In genomic region chr3:54651576-54651975, GRCm38 (mm10) we compare ENCODE assay signal across 31 mouse cellular contexts. TPM values are rescaled to one million over a fixed set of nuclear protein-coding genes. Genes with fewer than 3 reads are reported as not detected.
DNase-seq lines count a peak whose midpoint lies in the region; ATAC-seq and TF ChIP-seq lines count a peak whose summit lies in the region.
"Had no signal": no experiment of that assay in that cellular context is flagged by ENCODE, and none has a peak within 500 bp of the region (broad histone marks: within the 10 kb centered on the region; RNA-seq: fewer than 3 reads in every experiment).

No protein-coding gene starts in this region.

- no peak for DNase-seq in forebrain, postnatal 0 days
- DNase-seq in kidney, adult 18-20 months, result peak; percentile 43
- DNase-seq in kidney, adult 9 months, result peak; percentile 74
- no peak for DNase-seq in gastrocnemius, postnatal 36 days
- DNase-seq in gastrocnemius, postnatal 14 days, result no peak
- DNase-seq: adrenal gland, postnatal 14 days; cerebellum, adult 11-12 months; cerebellum, adult 9-11 months; gastrocnemius, adult 2 months; heart, postnatal 4 days; liver, embryonic 13.5 days; lung, adult 18-20 months; lung, postnatal 4 days; right cerebral cortex, postnatal 4 days; thymus, adult 18-20 months; thymus, postnatal 25 days had no signal

- no peaks in the 10 kb centered on the region for H3K36me3 ChIP-seq in forebrain, postnatal 0 days (ENCODE audit: insufficient read depth)
- H3K36me3 ChIP-seq in forebrain, embryonic 13.5 days (ENCODE audit: poor library complexity, severe bottlenecking), result no peaks in the 10 kb centered on the region
- no peaks in the 10 kb centered on the region for H3K36me3 ChIP-seq in kidney, embryonic 16.5 days (ENCODE audit: insufficient read depth, low read length)
- H3K36me3 ChIP-seq: G1E; heart, embryonic 12.5 days; hindbrain, embryonic 13.5 days; liver, embryonic 13.5 days; midbrain, embryonic 13.5 days; neural tube, embryonic 13.5 days had no signal

- TF ChIP-seq CTCF in forebrain, postnatal 0 days (IDR thresholded peaks at IDR 0.05; ENCODE audit: low read depth), result no peak

- H3K4me3 ChIP-seq in forebrain, postnatal 0 days (ENCODE audit: low read depth, low read length), result no peak overlapping the region
- H3K4me3 ChIP-seq in forebrain, embryonic 13.5 days, result no peak overlapping the region
- no peak overlapping the region for H3K4me3 ChIP-seq in kidney, embryonic 16.5 days (ENCODE audit: low read length)
- H3K4me3 ChIP-seq: gastrocnemius, adult 2 months; heart, embryonic 12.5 days; hindbrain, embryonic 13.5 days; layer of hippocampus, adult 2 months; left cerebral cortex, adult 2 months; liver, embryonic 13.5 days; megakaryocyte, embryonic 14.5 days; midbrain, embryonic 13.5 days; neural tube, embryonic 13.5 days had no signal

- WGBS in forebrain, postnatal 0 days, result 69% methylated on average over 4 of the region's 4 CpGs
- 82% methylated on average over 4 of the region's 4 CpGs for WGBS in forebrain, embryonic 13.5 days
- WGBS in kidney, embryonic 16.5 days, result 72% methylated on average over 4 of the region's 4 CpGs

- ATAC-seq in forebrain, postnatal 0 days, result 0 out of 2 replicates have a peak, but pooled peaks have one; percentile 48
- ATAC-seq in forebrain, embryonic 13.5 days, result no peak
- no peak for ATAC-seq in kidney, embryonic 16.5 days (ENCODE audit: low FRiP score, low TSS enrichment)
- ATAC-seq: forebrain, embryonic 14.5 days; lung, postnatal 0 days; midbrain, embryonic 13.5 days; Patski had no signal

- H3K9ac ChIP-seq in forebrain, postnatal 0 days, result no peak overlapping the region
- no peak overlapping the region for H3K9ac ChIP-seq in forebrain, embryonic 13.5 days
- H3K9ac ChIP-seq in kidney, embryonic 16.5 days (replicated peaks; ENCODE audit: low read length), result no peak overlapping the region
- H3K9ac ChIP-seq: heart, embryonic 12.5 days; hindbrain, embryonic 13.5 days; liver, embryonic 13.5 days; midbrain, embryonic 13.5 days; neural tube, embryonic 13.5 days had no signal

- intact Hi-C loops in gastrocnemius, postnatal 36 days (cut with DNase I), result no loop called here
- intact Hi-C loops in gastrocnemius, postnatal 14 days (cut with DNase I; ENCODE audit: low total_unique reads), result no loop called here

- no peak overlapping the region for H3K27ac ChIP-seq in forebrain, postnatal 0 days (ENCODE audit: low read depth, low read length)
- H3K27ac ChIP-seq in forebrain, embryonic 13.5 days, result no peak overlapping the region
- H3K27ac ChIP-seq in kidney, embryonic 16.5 days (ENCODE audit: low read length), result no peak overlapping the region
- H3K27ac ChIP-seq: gastrocnemius, adult 2 months; hindbrain, embryonic 13.5 days; kidney, postnatal 0 days; layer of hippocampus, adult 2 months; left cerebral cortex, adult 2 months; liver, embryonic 13.5 days; midbrain, embryonic 13.5 days; neural tube, embryonic 13.5 days; stomach, postnatal 0 days had no signal

- H3K4me2 ChIP-seq in forebrain, postnatal 0 days (ENCODE audit: low read depth), result no peak overlapping the region
- H3K4me2 ChIP-seq in forebrain, embryonic 13.5 days, result no peak overlapping the region
- no peak overlapping the region for H3K4me2 ChIP-seq in kidney, embryonic 16.5 days (replicated peaks; ENCODE audit: low read depth, low read length)
- H3K4me2 ChIP-seq: heart, embryonic 12.5 days; hindbrain, embryonic 13.5 days; liver, embryonic 13.5 days; midbrain, embryonic 13.5 days; neural tube, embryonic 13.5 days had no signal

- H3K9me3 ChIP-seq in forebrain, postnatal 0 days (ENCODE audit: low read length), result no peaks in the 10 kb centered on the region
- H3K9me3 ChIP-seq in forebrain, embryonic 13.5 days (replicated peaks), result no peaks in the 10 kb centered on the region
- no peaks in the 10 kb centered on the region for H3K9me3 ChIP-seq in kidney, embryonic 16.5 days (ENCODE audit: low read length)
- H3K9me3 ChIP-seq: G1E; heart, embryonic 12.5 days; hindbrain, embryonic 13.5 days; liver, embryonic 13.5 days; midbrain, embryonic 13.5 days; neural tube, embryonic 13.5 days had no signal

- H3K27me3 ChIP-seq in forebrain, postnatal 0 days (ENCODE audit: insufficient read depth, low read length), result no peaks in the 10 kb centered on the region
- H3K27me3 ChIP-seq in forebrain, embryonic 13.5 days, result no peaks in the 10 kb centered on the region
- no peaks in the 10 kb centered on the region for H3K27me3 ChIP-seq in kidney, embryonic 16.5 days (ENCODE audit: insufficient read depth, low read length)
- H3K27me3 ChIP-seq: heart, embryonic 12.5 days; hindbrain, embryonic 13.5 days; liver, embryonic 13.5 days; midbrain, embryonic 13.5 days; neural tube, embryonic 13.5 days had no signal

- H3K4me1 ChIP-seq in forebrain, postnatal 0 days (ENCODE audit: insufficient read depth), result no peaks in the 10 kb centered on the region
- no peaks in the 10 kb centered on the region for H3K4me1 ChIP-seq in forebrain, embryonic 13.5 days
- no peaks in the 10 kb centered on the region for H3K4me1 ChIP-seq in kidney, embryonic 16.5 days (ENCODE audit: insufficient read depth, low read length)
- H3K4me1 ChIP-seq: heart, embryonic 12.5 days; hindbrain, embryonic 13.5 days; liver, embryonic 13.5 days; megakaryocyte, embryonic 14.5 days; midbrain, embryonic 13.5 days; neural tube, embryonic 13.5 days had no signal

RNA-seq across cellular contexts. Expression of gene Supt20, which starts 41.0 kb away (rescaled TPM):
- total RNA-seq in forebrain, postnatal 0 days (2014; rRNA removed), result 45.9 and 50.7 TPM in 2 replicates
- 41.2 and 53.1 TPM in 2 replicates for polyA plus RNA-seq in forebrain, postnatal 0 days (2015; fragmentation: Nextera tagmentation; extraction: Ambion mirVana)
- 98.1 and 100.0 TPM in 2 replicates for polyA plus RNA-seq in forebrain, embryonic 13.5 days (2015; fragmentation: Nextera tagmentation; extraction: Ambion mirVana)
- polyA plus RNA-seq in kidney, embryonic 16.5 days (2015; fragmentation: Nextera tagmentation; extraction: Ambion mirVana), result 110 and 118 TPM in 2 replicates
- total RNA-seq in gastrocnemius, postnatal 36 days (2021), result 10 to 100 TPM in 1 of 2 experiments, 1 to 10 TPM in 1; 9.7 to 10.1 TPM
- total RNA-seq in gastrocnemius, postnatal 14 days (2021), result 10 to 100 TPM; 13.3 to 15.0 TPM

Comparison
In these comparisons a context has a peak if more than half of its experiments do, and no peak if none do; other contexts are left out.
1. DNase-seq: peak in kidney, adult 18-20 months (single experiment) and kidney, adult 9 months (single experiment); none in forebrain, postnatal 0 days (single experiment), gastrocnemius, postnatal 36 days (0 of 2) and gastrocnemius, postnatal 14 days (single experiment).